Mouse (Mus musculus): ENCODE measurements at regions not wholly inside any gene's neighbourhood (a gene's known extent, or its start where the extent isn't known, plus 50 kb on each side); places are given as distances from the start of the nearest gene placed in this dataset.
"Not testable (repeated sequence)": the region's sequence is repeated elsewhere in the genome, so short reads cannot be mapped to it uniquely, and the experiment has no call there.

GRCm38 (mm10) chr10:111637084-111637735 is 131.1 kb downstream of the Phlda1 start:
- no peak for DNase-seq

- DNase-seq = no peak
Observed at GRCm38 (mm10) chr10:111639866-111640265, 133.8 kb downstream of the Phlda1 start.

GRCm38 (mm10) chr10:111642683-111643082 is 136.6 kb downstream of the Phlda1 start:
- DNase-seq = no peak

- not testable (repeated sequence) for DNase-seq
Observed at GRCm38 (mm10) chr10:111653773-111654172, 147.7 kb downstream of the Phlda1 start.

- no peak for DNase-seq
Observed at GRCm38 (mm10) chr10:111654364-111655226, 148.5 kb downstream of the Phlda1 start.

- no peak for DNase-seq
Observed at GRCm38 (mm10) chr10:111658828-111659227, 152.7 kb downstream of the Phlda1 start.

GRCm38 (mm10) chr10:111662665-111663064 is 156.6 kb downstream of the Phlda1 start:
- DNase-seq = no peak

GRCm38 (mm10) chr10:111665834-111666233 is 159.7 kb downstream of the Phlda1 start:
- no peak for DNase-seq

GRCm38 (mm10) chr10:111666963-111667362 is 160.9 kb downstream of the Phlda1 start:
- no peak for DNase-seq

GRCm38 (mm10) chr10:111668639-111669038 is 162.6 kb downstream of the Phlda1 start:
- no peak for DNase-seq

- no peak for DNase-seq
Observed at GRCm38 (mm10) chr10:111669658-111670057, 163.6 kb downstream of the Phlda1 start.

GRCm38 (mm10) chr10:111670666-111671065 is 164.6 kb downstream of the Phlda1 start:
- DNase-seq = no peak

- DNase-seq = no peak
Observed at GRCm38 (mm10) chr10:111672454-111673316, 166.6 kb downstream of the Phlda1 start.

GRCm38 (mm10) chr10:111673317-111673610 is 167.2 kb downstream of the Phlda1 start:
- DNase-seq = no peak

GRCm38 (mm10) chr10:111676255-111676654 is 170.2 kb downstream of the Phlda1 start:
- no peak for DNase-seq

- DNase-seq = no peak
Observed at GRCm38 (mm10) chr10:111680919-111681318, 174.8 kb downstream of the Phlda1 start.

GRCm38 (mm10) chr10:111684409-111685346 is 178.6 kb downstream of the Phlda1 start:
- DNase-seq = no peak

GRCm38 (mm10) chr10:111686585-111686984 is 180.5 kb downstream of the Phlda1 start:
- no peak for DNase-seq

- no peak for DNase-seq
Observed at GRCm38 (mm10) chr10:111689587-111689986, 183.5 kb downstream of the Phlda1 start.

GRCm38 (mm10) chr10:111693762-111694161 is 187.7 kb downstream of the Phlda1 start:
- no peak for DNase-seq

GRCm38 (mm10) chr10:111694227-111695200 is 188.4 kb downstream of the Phlda1 start:
- DNase-seq = no peak
